Mouse (Mus musculus) frontal cortex, adult 2 months (tissue): ENCODE measurements around the gene Prex1. TPM values are rescaled to one million over a fixed set of nuclear protein-coding genes. Genes with fewer than 3 reads are reported as not detected.

Experiments
- DNase-seq, 2 experiments: peaks; one replicate each; pipeline ENCODE4 v3.0.0; 2022; ENCODE audit warnings: low spot score in 1 of 2; ENCODE audit errors: extremely low spot score in 1 of 2
- polyA plus RNA-seq: library from polyadenylated mRNA; depleted of rRNA; stranded (reverse); fragments of >200 nt; gene quantifications from 2 replicates; pipeline ENCODE4 v1.2.3, GENCODE M21; 2012

The Prex1 gene
- polyA plus RNA-seq, 1 experiment = 101 TPM

DNA sequence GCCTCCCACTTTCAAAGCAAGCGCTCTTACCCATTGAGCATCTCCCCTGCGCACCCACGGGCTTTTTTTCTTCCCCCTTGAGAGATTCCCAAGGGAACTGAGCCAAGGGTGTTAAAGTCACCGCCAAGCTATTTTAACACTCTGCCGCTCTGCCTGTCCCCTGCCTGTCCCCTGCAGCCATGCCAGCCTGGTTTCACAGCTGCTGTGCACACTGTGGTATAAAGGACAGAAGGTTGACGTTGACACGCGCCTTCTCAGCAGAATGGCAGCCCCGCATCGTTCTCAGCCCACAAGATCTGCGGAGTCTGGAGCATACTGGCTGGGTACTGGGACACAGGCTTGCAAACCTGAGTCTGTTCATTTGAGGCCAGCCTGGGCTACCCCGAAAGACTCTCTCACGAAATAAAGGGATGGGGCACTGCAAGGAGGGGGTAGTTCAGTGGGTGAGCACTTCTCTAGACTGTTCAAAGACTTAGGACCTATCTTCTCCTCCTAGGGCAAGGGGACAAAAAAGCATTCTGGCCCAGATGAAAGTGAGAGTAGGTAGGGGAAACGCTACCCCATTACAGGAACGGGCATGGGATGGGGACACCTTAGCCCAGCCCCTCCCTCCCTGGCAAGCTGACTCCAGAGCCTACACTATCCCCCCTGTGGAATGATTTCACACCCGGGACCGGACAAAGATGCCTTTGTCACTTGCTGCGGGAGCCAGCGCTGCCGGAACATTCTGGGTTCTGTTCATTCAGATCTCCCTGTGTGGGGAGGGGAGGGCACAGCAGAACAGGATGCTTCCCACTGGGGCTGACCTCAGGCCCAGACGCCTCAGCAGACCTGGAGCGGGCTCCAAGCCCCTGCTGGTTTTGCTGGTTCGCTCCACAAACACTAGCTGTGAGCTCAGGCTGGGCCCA is 21.8 kb downstream of the Prex1 start:
- peak; percentile 59 to 69 for DNase-seq

DNA sequence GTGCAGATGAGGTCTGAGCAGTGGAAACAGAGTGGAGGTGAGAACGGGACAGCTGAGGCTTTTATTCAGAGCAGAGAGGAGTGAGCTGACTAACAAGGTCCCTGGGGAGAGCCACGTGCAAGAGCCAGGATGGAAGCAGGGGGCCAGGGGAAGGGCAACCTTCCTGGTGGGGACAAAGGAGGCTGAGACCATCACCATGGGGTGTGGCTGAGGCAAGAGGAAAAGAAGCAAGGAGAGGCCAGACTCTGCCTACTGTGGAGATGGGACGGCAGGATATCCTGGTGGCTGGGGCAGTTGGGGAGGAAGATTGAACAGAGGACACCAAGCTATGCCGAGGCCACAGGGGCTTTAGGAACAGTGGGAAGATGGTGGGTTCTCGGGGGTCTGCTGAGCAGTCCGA is 26.7 kb downstream of the Prex1 start:
- no peak for DNase-seq

DNA sequence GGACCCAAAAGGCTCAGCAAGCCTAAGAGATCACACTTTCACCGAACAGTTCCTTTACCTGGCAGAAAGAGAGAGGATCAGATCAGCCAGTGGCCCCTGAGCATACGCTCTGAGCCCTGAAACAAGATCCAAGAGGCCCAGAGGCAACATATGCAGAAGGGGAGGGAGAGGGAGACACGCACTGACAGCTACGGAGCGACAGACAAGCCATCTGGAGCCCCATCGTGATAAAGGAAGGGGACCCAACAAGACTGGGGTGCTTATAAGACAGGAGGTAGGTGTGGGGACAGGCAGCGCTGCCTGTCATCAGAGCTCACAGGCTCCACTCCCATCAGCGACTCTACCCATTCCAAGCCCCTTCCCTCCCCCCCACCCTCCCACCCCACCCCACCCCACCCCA is 27.8 kb downstream of the Prex1 start:
- no peak for DNase-seq

DNA sequence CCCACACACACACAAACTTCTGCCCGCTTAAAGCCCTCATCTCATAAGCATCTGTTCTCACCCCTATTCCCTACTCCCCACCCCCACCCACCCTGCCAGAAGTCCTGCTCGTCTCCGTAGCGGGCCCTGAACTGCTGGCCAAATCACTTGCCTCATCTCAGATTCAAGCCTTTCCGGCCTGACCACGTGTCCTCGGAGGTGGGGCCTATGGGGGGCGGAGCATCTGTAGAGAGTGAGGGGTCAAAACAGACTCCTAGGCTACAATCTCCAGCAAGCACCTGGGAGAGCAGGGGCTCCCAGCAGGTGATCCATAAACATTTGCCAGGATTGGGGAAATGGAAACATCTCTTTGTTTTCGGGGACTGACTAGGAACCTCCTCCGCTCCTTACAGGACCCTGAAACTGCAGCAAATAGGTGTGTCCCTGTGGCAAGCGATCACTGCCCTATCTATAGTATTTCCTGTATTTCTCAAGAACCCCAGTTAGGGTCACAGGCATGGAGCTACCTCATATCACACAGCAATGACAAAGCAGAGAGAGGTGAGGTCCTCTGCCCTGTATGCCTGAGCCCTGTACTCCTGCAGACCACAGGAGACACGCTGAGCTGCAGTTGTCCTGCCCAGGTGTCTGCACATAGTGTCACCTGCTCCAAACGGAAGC is 29.6 kb downstream of the Prex1 start:
- DNase-seq = no peak

DNA sequence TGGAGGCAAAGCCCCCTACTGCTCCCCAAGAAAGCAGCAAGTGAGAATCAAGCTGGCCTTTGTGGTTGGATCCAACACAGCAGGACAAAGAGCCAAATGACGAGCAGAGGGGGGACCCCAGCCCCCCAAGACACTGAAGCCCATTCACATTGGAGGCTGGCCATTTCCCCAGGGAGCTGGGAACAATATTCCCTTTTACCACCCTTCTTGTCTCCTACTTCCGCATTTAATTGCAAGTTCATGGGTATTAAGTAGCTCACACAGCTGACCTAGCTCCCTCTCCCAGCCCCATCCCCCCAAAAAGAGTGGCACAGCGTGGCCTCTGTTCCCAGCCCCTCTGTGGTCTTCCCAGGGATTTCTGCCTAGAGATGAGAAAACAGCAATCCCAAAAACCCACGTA is 30.8 kb downstream of the Prex1 start:
- peak in 1 of 2 experiments; percentile 50 for DNase-seq

DNA sequence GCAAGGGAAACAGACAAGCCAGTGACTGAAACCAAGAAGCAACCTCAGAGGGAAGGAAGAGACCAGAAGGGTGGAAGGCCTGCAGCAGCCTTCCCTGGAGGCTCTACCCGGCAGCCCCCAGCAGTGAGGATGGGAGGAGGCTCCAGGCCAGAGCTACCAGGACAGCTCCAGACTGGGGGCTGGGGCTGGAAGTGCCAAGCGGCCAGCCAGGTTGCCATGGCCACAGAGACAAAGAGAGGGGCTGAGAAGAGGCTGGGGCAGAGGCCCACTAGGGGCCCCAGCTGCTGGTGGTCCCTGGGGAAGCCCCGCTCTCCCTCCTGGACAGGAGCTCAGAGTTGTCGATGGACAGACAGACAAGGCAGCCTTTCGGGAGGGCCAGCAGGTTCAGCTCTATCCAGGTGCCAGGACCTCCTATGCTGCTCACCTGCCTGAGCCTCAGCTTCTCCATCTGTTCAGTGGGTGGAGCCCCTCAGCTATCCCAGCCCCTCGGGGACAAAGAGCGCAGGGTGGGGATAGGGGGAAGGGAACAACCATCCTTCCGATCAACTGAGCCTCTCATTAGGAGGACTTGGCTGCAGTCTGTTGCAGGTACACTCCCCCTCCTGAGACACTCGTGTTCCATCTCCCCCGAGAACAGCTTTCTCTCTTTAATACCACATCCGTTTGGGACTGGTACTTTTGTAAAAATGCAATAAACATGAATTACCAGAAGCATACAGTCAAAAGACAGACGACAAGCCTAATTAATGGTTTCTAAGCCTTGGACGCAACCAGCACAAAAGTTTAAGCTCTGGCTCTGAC is 34.5 kb downstream of the Prex1 start:
- DNase-seq = no peak

DNA sequence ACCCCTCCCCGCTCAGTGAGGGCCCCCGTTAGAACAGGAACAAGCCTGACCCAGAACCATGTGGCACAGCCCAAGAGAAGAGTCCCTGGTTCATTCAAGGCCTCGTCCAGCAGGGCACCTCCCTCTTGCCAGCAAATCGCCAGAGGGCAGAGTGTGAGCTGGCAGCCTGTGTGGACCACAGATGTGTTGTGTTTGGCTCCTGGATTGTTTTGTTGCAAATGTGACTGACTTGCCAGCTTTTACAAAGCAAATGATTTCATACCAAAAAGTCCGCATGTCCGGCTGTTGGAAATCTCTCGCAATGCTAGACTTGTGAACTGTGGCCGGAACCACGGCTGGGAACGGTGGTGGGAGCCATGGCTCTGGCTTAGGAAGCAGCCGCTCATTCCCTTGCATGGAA is 36.7 kb downstream of the Prex1 start:
- DNase-seq = no peak

DNA sequence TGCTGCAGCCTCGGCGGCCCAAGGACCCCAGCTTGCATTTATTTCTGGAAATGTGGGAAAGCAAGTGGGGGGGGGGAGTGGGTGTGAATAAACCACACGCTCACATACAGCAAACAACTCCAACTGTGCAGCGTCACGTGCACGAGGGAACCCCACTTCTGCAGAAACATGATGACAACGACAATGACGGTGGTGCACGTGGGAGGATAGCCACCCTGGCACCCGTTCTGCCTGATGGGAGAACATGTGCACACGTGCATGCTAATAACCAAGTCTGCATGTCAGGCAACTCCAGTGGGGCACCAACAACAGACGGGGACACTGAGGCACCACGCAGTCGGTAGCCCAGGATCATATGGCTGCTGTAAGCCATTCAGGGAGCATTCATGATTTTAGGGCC is 37.1 kb downstream of the Prex1 start:
- no peak for DNase-seq

DNA sequence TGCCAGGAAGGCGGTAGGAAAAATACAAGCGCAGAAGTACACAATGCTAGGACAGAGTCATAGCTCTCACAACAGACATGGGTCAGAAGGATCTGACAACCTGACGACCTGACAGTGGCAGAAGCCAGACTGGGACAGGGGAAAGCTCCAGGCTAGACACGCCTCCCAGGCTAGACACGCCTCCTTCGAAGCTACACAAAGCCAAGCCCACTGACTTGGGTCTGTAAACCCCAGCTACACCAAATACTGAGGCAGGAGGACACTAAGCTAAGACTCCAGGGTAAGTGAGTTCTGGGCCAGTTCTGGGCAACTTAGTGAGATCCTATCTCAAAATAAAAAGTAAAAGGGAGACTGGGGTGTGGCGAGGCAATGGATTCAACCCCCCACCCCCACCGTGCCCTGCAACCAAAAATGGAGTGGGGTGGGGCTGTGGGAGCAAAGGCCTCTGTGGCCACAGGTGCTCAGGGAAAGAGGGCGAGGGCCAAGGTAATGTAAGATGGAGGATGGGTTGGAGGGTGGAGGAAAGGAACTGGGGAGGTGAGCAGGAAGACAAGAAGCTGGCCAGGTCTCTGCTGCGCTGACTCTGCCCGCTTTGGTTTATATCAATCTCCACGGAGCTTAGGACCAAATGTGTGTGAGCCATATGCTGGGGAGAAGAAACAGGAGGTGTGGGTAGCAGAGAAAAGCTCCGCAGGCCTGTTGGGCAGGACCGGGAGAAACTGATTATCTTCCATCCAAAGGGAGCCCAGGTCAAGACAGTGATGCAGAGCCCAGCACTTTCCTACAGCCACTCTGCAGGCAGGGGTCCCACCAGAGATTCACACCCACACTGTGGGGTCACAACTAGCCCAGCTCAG is 37.8 kb downstream of the Prex1 start:
- DNase-seq = peak in 1 of 2 experiments; percentile 45

DNA sequence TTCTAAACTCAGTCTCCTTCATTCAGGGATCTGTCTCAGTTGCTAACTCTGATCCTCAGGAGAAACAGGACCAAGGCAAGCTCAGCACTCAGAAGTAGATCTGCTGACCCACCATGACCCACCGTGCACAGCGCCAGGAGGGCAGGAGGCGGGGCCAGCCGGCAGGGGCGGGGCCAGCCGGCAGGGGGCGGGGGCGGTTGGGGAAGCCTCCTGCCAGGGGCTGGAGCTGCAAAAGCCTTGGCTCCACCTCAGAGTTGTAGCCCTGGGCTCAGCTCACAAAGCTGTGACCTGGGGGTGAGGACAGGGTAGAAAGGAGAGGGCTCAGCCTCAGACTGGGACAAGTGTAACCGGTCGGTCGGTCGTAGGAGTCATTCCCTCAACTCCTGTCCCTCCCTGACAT is 38.9 kb downstream of the Prex1 start:
- DNase-seq = no peak

DNA sequence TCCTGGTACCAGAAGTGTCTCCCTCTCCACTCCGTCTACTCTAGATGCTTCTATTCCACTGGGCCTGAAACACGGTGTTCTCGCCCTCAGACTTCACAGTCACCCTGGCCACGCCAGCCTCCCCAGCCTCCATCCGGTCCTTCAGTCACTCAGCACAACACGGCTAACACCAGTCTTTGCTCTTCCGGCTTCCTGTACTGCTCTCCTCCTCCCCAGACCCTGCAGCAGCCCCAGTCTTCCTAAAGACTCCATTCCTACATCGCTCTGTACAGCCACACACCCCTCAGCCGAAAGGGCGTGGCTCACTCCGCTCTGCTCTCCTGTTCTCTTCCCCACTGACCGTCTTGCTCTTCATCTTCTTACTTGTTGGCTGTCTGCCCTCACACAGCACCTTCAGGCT is 39.7 kb downstream of the Prex1 start:
- DNase-seq = no peak

DNA sequence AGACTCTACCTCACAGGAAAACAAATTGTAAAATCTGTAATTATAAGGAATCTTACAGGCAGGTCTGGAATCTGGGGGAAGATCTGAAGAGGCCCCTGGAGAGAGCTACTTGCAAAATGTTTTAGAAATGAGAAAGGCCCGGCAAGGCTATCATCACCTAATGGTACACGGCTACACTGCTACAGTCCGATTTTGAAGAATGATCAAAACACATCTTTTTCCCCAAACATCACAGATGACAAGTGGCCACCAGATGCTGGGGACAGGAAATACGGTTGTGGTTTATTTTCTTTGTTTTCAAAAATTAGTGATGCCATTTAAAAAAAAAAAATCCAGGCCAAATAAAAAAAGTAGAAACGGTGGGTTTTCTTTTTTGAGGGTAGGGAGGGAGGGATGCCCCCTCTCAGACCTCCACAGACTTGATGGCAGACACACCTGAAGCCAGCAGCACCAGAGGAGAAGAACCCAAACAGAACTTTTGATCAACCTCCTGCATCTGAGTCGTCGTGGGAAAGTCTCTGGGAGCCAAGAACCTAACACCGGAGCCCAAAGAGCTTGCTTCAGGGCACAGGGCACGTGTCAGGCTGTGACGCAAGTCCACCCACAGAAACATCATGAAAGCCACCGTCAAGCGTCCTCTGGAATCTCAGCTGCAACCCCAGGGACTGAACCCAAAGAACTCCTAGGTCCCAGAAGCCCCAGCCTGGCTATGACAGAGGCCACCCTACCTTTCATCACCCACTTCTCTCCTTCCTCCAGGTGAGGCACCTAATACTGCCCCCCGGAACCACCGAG is 41.3 kb downstream of the Prex1 start:
- no peak for DNase-seq

DNA sequence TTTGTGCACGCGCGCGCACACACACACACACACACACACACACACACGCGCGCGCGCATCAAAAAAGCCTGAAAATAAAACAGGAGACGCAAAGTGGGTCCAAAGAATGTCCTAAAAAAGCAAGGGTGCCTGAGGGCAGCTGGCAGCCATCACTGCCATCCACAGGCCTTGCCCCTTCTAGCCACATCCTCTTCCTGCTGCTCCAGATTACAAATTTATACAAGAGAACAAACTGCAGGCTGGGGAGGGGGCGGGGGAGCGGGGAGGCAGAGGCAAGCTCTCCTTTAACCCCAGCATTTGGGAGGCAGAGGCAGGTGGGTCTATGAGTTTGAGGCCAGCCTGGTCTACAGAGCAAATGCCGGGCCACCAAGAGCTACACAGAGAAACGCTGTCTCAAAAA is 42.0 kb downstream of the Prex1 start:
- DNase-seq = no peak

DNA sequence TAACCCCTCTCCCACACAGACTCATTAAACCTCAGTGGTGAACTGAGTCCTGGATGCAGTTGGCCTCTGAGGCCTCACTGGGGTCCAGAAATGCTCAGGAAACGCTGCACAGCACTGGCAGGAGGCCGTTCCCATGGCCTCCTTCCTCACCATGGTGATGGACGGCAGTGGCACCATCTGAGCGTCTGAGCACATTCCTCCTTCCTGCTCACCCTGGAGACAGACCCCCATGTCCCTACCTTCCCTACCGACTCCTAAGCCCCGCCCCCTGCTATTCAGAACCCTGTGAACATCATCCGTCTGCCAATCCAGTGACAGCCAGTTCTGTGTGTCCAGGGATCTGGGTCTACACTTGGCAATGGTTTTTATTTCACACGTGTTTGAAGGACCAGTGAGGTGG is 42.6 kb downstream of the Prex1 start:
- no peak for DNase-seq

DNA sequence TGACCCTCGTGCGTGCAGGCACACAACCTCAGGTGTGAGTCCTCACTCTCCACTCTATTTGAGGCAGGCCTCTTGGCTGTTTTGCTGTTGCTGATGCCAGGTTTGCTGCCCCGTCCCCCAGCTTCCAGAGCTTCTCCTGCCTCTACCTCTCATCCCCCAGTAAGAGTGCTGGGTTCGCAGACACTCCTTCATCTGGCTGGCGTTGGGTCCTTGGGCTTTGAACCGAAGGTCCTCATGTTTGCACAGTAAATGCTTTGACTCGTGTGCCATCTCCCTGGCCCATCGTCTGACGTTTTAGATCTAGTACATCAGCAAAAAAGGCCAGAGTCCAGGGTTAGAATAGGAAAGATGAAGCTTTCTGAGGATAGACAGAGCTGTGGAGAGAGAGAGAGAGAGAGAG is 43.7 kb downstream of the Prex1 start:
- no peak for DNase-seq

DNA sequence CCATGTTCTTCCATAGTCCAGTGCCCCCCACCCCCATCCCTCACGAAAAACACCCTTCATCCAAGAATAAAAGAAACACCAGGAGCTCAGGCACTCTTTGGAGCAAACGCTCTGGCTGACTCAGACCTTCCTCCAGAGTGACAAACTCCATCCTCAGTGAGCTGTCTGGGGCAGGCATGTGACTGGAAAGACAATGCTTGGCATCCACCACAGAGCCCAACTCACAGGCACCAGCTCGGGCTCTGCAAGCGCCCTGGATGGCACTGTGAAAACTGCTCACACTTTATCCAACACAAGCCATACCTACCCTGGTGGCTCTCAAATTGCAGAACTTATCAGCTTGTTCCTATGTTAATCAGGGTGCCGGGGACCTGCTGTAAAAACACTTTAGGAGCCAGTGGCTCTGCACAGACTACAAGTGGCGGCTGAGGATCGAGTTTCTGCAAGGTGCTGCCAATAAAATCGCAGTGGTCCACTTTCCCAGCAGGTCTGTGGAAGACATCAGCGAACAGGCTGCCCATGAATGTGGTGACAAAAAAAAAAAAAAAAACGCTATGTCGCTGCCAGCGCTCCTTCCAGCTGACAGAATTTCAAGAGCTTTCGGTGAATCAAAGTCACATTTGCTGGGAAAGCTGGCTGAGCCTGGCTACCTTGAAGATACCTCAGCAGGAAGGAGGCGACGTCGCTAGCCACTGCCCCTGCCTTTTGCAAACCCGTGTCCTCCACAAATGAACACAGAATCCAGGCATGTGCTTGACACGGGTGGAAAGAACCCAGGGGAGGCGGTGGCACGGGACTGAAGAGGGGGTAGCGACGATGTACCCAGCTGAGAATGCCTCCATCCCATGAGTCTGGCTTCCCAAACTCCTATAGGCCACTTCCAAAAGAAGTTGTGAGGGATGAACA is 45.6 kb downstream of the Prex1 start:
- DNase-seq = peak in 1 of 2 experiments; percentile 73

DNA sequence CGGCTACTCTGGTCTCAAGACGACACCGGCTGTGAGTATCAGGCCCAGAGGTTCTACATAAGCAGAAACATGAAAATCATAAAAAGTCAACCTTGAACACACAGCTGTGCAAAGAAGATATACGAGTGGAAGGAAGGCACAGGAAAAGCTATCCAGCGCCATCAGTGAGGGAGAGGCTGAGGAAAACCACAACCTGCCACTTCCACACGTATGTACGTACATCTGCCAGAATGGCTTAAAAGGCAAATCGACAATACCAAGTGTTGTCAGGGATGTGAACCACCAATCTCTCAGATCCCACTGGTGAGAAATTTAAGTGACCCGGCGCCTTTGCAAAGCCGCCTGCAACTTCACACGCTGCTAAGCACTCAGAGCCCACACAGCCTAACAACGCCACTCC is 47.5 kb downstream of the Prex1 start:
- DNase-seq = no peak

DNA sequence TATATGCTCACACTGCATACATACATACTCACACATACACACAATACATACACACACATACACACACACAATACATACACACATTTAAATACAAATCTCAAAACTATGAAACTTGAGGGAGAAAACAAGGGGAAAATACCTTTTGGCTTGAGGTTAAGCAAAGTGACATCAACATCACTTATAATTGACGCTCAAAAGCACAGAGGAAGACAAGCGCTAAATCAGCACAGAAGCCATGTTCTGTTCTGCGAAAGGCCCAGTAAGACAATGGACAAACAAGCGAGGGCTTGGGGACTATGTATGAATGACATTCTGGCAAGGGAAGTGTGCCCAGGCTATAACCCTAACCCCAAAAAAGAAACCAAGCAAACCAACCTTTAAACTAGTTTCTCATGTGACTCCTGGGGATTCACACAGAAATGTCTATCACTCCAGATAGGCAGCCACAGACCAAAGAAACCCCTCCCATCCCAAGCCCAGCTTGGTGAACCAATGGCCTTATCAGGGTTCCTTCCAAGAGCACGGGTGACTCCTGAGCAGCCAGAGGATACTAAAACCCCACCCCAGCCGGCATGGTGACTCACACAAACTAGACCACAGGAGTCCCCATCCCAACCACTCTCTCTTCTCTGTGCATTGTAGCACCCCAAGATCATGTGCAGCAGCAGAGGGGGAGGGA is 48.2 kb downstream of the Prex1 start:
- DNase-seq = no peak
